Mouse (Mus musculus): Measurements from ENCODE around the gene Tnfaip1. TPM values are rescaled to one million over a fixed set of nuclear protein-coding genes. Genes with fewer than 3 reads are reported as not detected.
A peak's percentile ranks its signal among the peaks of the same experiment; 100 is the strongest.

Gene Tnfaip1
- polyA plus RNA-seq, 1 experiment from 2014 or later, result 67.1 TPM

GRCm38 (mm10) chr11:78556070-78556469, 19.9 kb upstream of the Tnfaip1 start:
- 79% methylated on average over 4 of the region's 4 CpGs for WGBS
- H3K27ac ChIP-seq (replicated peaks), result no peak overlapping the region
- no peak overlapping the region for H3K4me3 ChIP-seq
- H3K9me3 ChIP-seq, result peaks cover 5% of the 10 kb centered on the region; the same call in 1 of the 2 replicates
- H3K9ac ChIP-seq (replicated peaks), result no peak overlapping the region
- H3K4me1 ChIP-seq, result 0 out of 2 replicates have a peak, but pooled peaks cover 2% of the 10 kb centered on the region
- no peak overlapping the region for H3K4me2 ChIP-seq (replicated peaks)
- no peaks in the 10 kb centered on the region for H3K36me3 ChIP-seq
- no peaks in the 10 kb centered on the region for H3K27me3 ChIP-seq
- ATAC-seq (replicated peaks), result no peak

GRCm38 (mm10) chr11:78555623-78556022, 19.5 kb upstream of the Tnfaip1 start:
- Histone ChIP-seq H3K9ac (replicated peaks) (no peak overlapping the region), H3K9me3 (peaks cover 5% of the 10 kb centered on the region; the same call in 1 of the 2 replicates), H3K27ac (replicated peaks) (no peak overlapping the region), H3K4me2 (replicated peaks) (no peak overlapping the region), H3K4me1 (0 out of 2 replicates have a peak, but pooled peaks cover 3% of the 10 kb centered on the region), H3K27me3 (no peaks in the 10 kb centered on the region), H3K4me3 (no peak overlapping the region), H3K36me3 (no peaks in the 10 kb centered on the region)
- WGBS, result 85% methylated on average over 3 of the region's 3 CpGs
- no peak for ATAC-seq (replicated peaks)

- peaks cover 5% of the 10 kb centered on the region; the same call in 1 of the 2 replicates for H3K9me3 ChIP-seq
- H3K4me2 ChIP-seq (replicated peaks), result peak overlapping the region; percentile 75
- H3K27ac ChIP-seq (replicated peaks), result peak overlapping the region; percentile 81
- ATAC-seq (replicated peaks), result peak; percentile 63
- peak overlapping the region; percentile 64 for H3K4me3 ChIP-seq
- peak overlapping the region; percentile 42 for H3K9ac ChIP-seq (replicated peaks)
- 34% methylated on average over 6 of the region's 6 CpGs for WGBS
- H3K36me3 ChIP-seq, result no peaks in the 10 kb centered on the region
- no peaks in the 10 kb centered on the region for H3K27me3 ChIP-seq
- H3K4me1 ChIP-seq, result peaks cover 24% of the 10 kb centered on the region
These were observed 14.9 kb upstream of the Tnfaip1 start for GRCm38 (mm10) chr11:78551059-78551398.

- ATAC-seq (replicated peaks), result peak; percentile 100
- H3K4me3 ChIP-seq, result peak within 1 kb of the TSS; percentile 64
- peak within 1 kb of the TSS; percentile 59 for H3K9ac ChIP-seq (replicated peaks)
- H3K4me2 ChIP-seq (replicated peaks), result peak within 1 kb of the TSS; percentile 75
- H3K27ac ChIP-seq (replicated peaks), result peak within 1 kb of the TSS; percentile 81
- H3K36me3 ChIP-seq, result no peaks in the 10 kb centered on the region
- H3K4me1 ChIP-seq, result peaks cover 24% of the 10 kb centered on the region
- peaks cover 5% of the 10 kb centered on the region; the same call in 1 of the 2 replicates for H3K9me3 ChIP-seq
- H3K27me3 ChIP-seq, result no peaks in the 10 kb centered on the region
- WGBS, result under 1% methylated on average over 60 of the region's 60 CpGs
These were observed 14.3 kb upstream of the Tnfaip1 start, which contains the start of gene Tmem97 for GRCm38 (mm10) chr11:78550168-78551058. Gene Tmem97, minus strand, starts transcription at chr11:78550777.

GRCm38 (mm10) chr11:78549491-78549987, 13.4 kb upstream of the Tnfaip1 start:
- Histone ChIP-seq H3K4me2 (replicated peaks) (peak overlapping the region; percentile 75), H3K4me3 (peak overlapping the region; percentile 64), H3K9me3 (peaks cover 5% of the 10 kb centered on the region; the same call in 1 of the 2 replicates), H3K27ac (replicated peaks) (no peak overlapping the region), H3K4me1 (peaks cover 24% of the 10 kb centered on the region), H3K9ac (replicated peaks) (peak overlapping the region; percentile 59), H3K36me3 (no peaks in the 10 kb centered on the region), H3K27me3 (no peaks in the 10 kb centered on the region)
- WGBS, result 10% methylated on average over 5 of the region's 5 CpGs
- ATAC-seq (replicated peaks), result no peak

- Histone ChIP-seq H3K4me1 (peaks cover 24% of the 10 kb centered on the region), H3K4me3 (no peak overlapping the region), H3K4me2 (replicated peaks) (no peak overlapping the region), H3K27ac (replicated peaks) (no peak overlapping the region), H3K27me3 (no peaks in the 10 kb centered on the region), H3K36me3 (peaks cover 12% of the 10 kb centered on the region), H3K9me3 (no peaks in the 10 kb centered on the region), H3K9ac (replicated peaks) (no peak overlapping the region)
- 89% methylated on average over 2 of the region's 2 CpGs for WGBS
- ATAC-seq (replicated peaks), result no peak
These were observed 11.8 kb upstream of the Tnfaip1 start for GRCm38 (mm10) chr11:78547718-78548460.

GRCm38 (mm10) chr11:78545181-78545580, 9.0 kb upstream of the Tnfaip1 start:
- no peak for ATAC-seq (replicated peaks)
- peaks cover 20% of the 10 kb centered on the region for H3K4me1 ChIP-seq
- no peaks in the 10 kb centered on the region for H3K27me3 ChIP-seq
- H3K9ac ChIP-seq (replicated peaks), result no peak overlapping the region
- WGBS, result 61% methylated on average over 8 of the region's 8 CpGs
- peaks cover 28% of the 10 kb centered on the region for H3K36me3 ChIP-seq
- no peak overlapping the region for H3K27ac ChIP-seq (replicated peaks)
- H3K4me3 ChIP-seq, result no peak overlapping the region
- H3K9me3 ChIP-seq, result no peaks in the 10 kb centered on the region
- no peak overlapping the region for H3K4me2 ChIP-seq (replicated peaks)

- 92% methylated on average over 7 of the region's 7 CpGs for WGBS
- Histone ChIP-seq H3K27ac (replicated peaks) (no peak overlapping the region), H3K9ac (replicated peaks) (no peak overlapping the region), H3K4me1 (peaks cover 14% of the 10 kb centered on the region), H3K4me3 (no peak overlapping the region), H3K4me2 (replicated peaks) (no peak overlapping the region), H3K27me3 (no peaks in the 10 kb centered on the region), H3K36me3 (peaks cover 34% of the 10 kb centered on the region), H3K9me3 (no peaks in the 10 kb centered on the region)
- no peak for ATAC-seq (replicated peaks)
These were observed 8.4 kb upstream of the Tnfaip1 start for GRCm38 (mm10) chr11:78544449-78545111.

GRCm38 (mm10) chr11:78540358-78540757, 4.2 kb upstream of the Tnfaip1 start:
- Histone ChIP-seq H3K27me3 (no peaks in the 10 kb centered on the region), H3K36me3 (peaks cover 44% of the 10 kb centered on the region), H3K9ac (replicated peaks) (no peak overlapping the region), H3K9me3 (no peaks in the 10 kb centered on the region), H3K4me1 (peaks cover 14% of the 10 kb centered on the region), H3K4me3 (no peak overlapping the region), H3K27ac (replicated peaks) (no peak overlapping the region), H3K4me2 (replicated peaks) (no peak overlapping the region)
- no peak for ATAC-seq (replicated peaks)
- WGBS, result 90% methylated on average over 3 of the region's 3 CpGs

GRCm38 (mm10) chr11:78536690-78537084, 555 bp upstream of the Tnfaip1 start:
- no peak; the same call in 1 of the 2 replicates for ATAC-seq (replicated peaks)
- peak overlapping the region; percentile 55 for H3K4me3 ChIP-seq
- peak overlapping the region; percentile 71 for H3K4me2 ChIP-seq (replicated peaks)
- 4% methylated on average over 14 of the region's 14 CpGs for WGBS
- peaks cover 27% of the 10 kb centered on the region for H3K4me1 ChIP-seq
- H3K36me3 ChIP-seq, result peaks cover 28% of the 10 kb centered on the region
- H3K27me3 ChIP-seq, result no peaks in the 10 kb centered on the region
- peak overlapping the region; percentile 76 for H3K9ac ChIP-seq (replicated peaks)
- H3K9me3 ChIP-seq, result no peaks in the 10 kb centered on the region
- peak overlapping the region; percentile 81 for H3K27ac ChIP-seq (replicated peaks)

GRCm38 (mm10) chr11:78535376-78536079, 604 bp downstream of the Tnfaip1 start:
- peak overlapping the region; percentile 71 for H3K4me2 ChIP-seq (replicated peaks)
- ATAC-seq (replicated peaks), result peak; percentile 27; the same call in 1 of the 2 replicates
- H3K9me3 ChIP-seq, result no peaks in the 10 kb centered on the region
- peaks cover 21% of the 10 kb centered on the region for H3K36me3 ChIP-seq
- WGBS, result 0% methylated on average over 23 of the region's 23 CpGs
- no peaks in the 10 kb centered on the region for H3K27me3 ChIP-seq
- H3K4me1 ChIP-seq, result peaks cover 27% of the 10 kb centered on the region
- peak overlapping the region; percentile 76 for H3K9ac ChIP-seq (replicated peaks)
- H3K27ac ChIP-seq (replicated peaks), result peak overlapping the region; percentile 92
- peak overlapping the region; percentile 55 for H3K4me3 ChIP-seq
